Mouse (Mus musculus): ENCODE results near the gene Dll4.

- TF ChIP-seq CTCF (IDR thresholded peaks at IDR 0.05; ENCODE audit: borderline replicate concordance, insufficient read depth, low read depth, low read length) (no peak), POLR2A (IDR thresholded peaks at IDR 0.05; ENCODE audit: borderline replicate concordance, insufficient read depth, low read length) (no peak)
Measured at GRCm38 (mm10) chr2:119277810-119278209, 47.8 kb upstream of the Dll4 start.
